Mouse (Mus musculus) 3134 (cell line): ENCODE results near the gene Cd200r1.
A peak's percentile ranks its signal among the peaks of the same experiment; 100 is the strongest.

Experiments used
- DNase-seq: peaks from one replicate; pipeline ENCODE4 v3.0.0-alpha.2; 2011; ENCODE audit warnings: low spot score; ENCODE audit not compliant: insufficient read length; ENCODE audit errors: extremely low read depth

Gene Cd200r1

GRCm38 (mm10) chr16:44765555-44766319, at the start of gene Cd200r1:
Gene Cd200r1, plus strand, starts transcription at chr16:44765736.
- no peak for DNase-seq

GRCm38 (mm10) chr16:44716305-44717140, 49.0 kb upstream of the Cd200r1 start:
- DNase-seq = no peak

DNA sequence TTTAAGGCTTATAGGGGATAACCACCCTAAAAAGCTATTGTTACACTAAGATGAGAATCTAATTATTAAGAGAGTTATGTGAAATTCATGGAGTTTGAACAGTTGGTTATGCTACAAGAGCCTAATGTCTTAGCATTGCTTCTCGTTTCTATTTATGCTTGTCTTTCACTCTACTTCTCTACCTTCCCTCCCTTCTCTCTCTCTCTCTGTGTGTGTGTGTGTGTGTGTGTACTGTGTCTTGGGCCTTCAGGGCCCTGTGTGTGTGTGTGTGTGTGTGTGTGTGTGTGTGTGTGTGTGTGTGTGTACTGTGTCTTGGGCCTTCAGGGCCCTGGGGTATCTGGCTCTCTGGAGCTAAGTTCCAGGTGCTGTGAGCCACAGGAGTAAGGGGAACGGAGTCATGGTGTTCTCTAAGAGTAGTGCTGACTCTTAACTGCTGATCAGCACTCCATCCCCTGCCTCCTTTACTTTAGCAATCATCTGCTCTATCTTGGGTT, 48.3 kb upstream of the Cd200r1 start:
- DNase-seq = no peak

GRCm38 (mm10) chr16:44717838-44718237, 47.7 kb upstream of the Cd200r1 start:
- no peak for DNase-seq

DNA sequence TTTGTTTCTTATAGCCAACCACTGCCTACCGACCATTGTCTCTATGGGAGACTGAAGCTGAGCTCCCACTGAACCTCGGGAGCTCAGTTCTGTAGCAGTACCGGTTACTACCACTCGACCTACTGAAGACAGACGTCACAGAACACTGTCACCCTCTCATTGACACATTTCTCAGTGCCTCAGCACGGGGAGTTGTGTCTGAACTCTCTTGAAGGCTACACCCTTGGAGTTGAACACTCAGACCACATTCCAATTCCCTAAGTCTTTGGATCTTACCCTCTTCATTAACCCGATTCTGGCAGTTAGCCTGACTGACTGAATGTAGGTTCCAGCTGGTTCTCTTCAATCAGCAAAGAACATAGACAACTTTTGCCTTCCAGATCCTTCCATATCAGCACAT, 46.2 kb upstream of the Cd200r1 start:
- DNase-seq = no peak

DNA sequence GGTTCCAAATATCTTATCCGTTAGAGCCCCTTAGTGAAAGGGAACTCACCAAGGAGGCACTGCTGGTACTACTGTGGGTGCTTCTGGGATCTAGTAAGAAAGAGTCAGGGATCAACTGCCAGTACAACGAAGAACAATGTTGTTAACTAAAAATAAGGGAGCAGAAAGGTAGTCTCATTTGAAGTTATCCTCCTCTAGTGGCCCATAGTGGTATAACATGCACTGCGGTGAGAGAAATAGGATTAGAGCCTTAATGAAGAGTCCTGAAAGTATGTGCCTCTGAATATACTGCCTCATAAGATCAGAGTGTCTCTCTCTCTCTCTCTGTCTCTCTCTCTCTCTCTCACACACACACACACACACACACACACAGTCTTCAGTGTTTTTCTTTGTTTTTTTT, 45.0 kb upstream of the Cd200r1 start:
- no peak for DNase-seq

DNA sequence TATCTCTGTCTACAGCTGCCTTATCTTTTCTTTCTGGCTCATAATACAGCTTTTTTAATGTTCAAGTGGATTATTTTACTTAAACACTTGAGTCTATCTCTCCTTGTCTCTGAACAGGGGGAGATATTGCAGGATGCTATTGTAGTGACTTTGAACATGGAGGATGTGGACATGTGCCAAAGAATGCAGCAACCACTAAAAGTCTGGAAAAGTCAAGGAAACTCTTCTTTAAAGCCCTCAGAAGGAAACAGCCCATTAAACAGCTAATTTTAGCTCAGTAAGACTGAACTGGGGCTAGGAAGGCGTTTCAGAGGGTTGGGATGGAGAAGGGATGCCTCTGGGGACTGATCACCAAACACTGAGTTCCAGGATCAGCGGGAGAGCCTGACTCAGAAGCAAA, 42.9 kb upstream of the Cd200r1 start:
- no peak for DNase-seq

DNA sequence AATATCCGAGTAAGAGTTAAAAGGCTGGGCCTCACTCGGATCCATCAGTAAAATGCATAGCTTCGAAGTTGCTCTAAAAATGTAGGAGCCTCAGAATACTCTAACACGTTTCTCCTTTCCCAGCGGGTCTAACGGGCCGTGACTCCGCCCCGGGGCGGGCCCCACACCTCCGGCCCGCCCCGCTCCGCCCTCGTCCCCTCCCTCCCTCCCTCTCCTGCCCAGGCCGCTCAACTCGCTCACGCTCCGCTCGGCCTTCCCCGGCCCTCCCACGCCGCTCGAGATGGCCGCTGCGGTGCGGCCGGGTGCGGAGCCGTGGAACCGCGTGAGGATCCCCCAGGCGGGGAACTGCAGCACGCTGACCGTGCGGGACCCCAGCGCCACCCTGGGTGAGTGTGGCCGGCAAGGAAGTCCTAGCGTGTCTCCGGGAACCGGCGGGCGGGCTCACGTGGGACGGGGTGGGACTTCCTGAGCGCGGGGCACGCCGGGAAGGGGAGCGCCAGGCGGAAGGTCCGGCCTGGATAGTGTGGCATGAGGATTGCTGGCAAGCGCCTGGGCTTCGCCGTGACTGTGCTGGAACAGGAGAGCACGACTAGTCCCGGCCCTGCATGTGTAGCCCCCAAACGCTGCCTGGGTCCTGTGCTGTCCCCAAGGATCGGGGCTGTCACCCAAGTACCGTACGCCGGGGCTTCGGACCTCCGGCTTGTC, 41.3 kb upstream of the Cd200r1 start, which contains the start of gene Nepro:
Nepro (plus strand) TSS at position 219 of the 705 bp plus-strand sequence.
- DNase-seq = peak; percentile 96

DNA sequence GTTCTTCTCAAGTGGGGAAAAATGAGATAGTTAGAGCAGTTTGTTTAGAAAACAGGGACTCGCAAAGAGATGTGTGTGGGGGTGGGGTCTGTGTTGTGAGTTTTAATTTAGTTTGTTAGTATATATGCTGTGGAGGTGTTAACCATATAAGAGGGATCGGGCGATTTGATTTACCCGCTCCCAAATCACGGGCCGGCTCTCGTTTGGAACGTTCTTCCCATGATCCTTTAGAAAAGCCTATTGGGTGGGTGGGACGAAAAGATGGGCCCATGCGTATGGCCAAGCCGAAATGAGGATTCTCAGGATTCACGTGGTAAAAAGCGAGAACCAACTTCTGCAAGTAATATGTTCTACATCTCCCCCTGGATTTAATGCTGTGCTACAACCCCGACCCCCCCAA, 40.7 kb upstream of the Cd200r1 start:
- no peak for DNase-seq

DNA sequence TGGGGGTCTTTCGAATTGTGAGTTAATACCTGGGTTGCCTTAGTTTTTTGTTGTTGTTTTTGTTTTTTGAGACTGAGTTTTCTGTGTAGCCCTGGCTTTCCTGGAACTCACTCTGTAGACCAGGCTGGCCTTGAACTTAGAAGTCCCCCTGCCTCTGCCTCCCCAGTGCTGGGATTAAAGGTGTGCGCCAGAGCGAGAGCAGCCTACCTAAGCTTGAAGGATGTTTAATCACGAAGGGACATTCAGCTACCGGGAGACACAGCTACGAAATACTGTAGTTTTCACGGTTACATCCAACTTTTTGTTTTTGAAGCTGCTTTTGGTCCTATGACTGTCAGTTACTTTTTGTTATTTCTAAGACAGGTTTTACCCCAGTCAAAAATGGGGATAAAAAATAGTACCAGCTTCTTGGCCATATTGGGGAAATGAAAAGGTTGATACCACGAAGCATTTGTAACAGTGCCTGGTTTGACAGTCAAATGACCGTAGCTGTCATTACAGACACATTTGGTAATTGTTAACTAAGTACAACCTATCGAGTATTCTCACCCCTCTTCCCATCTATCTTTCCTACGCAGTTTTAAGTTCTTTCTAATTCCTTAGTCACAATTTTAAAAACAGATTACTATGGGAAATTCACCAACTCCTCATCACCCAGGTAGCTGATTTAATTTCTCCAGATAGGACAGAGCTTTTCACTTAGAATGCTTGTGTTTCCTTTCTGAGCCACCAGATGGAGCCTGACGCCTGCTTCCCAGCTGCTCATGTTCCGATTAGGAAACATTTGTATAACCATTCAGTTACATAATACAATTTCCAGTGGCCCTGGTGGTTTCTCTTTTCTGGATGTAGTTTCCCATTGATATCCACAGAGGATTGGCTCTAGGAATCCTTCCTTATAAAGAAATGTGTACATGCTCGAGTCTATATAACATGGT, 40.0 kb upstream of the Cd200r1 start:
- peak; percentile 55 for DNase-seq

DNA sequence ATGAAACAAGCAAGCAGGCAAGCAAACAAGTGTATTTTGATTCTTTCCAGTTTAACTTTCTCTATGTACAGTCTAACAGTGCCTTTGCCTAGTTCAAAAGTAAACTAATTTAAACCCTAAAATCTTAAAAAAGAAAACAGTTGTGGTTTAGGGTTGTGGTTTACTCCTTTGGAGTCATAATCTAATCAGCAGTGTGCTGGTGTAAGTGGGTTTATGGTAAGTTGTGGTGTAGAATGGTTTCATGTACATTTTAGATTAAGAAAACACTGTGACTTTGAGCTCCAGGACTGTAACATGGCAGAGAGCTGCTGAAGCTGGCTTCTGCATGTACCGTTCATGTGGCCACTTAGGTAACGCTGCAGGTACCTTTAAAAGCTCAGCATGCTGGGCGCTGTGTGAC, 38.0 kb upstream of the Cd200r1 start:
- DNase-seq = no peak

GRCm38 (mm10) chr16:44734059-44734458, 31.5 kb upstream of the Cd200r1 start:
- DNase-seq = no peak

- DNase-seq = no peak
Measured at GRCm38 (mm10) chr16:44735676-44736075, 29.9 kb upstream of the Cd200r1 start.

GRCm38 (mm10) chr16:44736118-44736517, 29.4 kb upstream of the Cd200r1 start:
- DNase-seq = no peak

DNA sequence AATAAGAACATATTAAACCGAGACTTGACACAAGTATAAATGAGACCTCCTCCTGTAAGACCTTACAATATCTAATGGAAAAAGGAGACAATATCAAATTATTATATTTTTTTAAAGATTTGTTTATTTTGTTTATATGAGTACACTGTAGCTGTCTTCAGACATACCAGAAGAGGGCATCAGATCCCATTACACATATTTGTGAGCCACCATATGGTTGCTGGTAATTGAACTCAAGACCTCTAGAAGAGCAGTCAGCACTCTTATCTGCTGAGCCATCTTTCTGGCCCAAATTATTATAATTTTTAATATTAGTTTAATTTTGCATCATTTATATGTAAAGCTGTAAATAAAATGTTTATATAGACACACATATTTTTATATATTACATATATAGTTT, 22.8 kb upstream of the Cd200r1 start:
- DNase-seq = no peak

DNA sequence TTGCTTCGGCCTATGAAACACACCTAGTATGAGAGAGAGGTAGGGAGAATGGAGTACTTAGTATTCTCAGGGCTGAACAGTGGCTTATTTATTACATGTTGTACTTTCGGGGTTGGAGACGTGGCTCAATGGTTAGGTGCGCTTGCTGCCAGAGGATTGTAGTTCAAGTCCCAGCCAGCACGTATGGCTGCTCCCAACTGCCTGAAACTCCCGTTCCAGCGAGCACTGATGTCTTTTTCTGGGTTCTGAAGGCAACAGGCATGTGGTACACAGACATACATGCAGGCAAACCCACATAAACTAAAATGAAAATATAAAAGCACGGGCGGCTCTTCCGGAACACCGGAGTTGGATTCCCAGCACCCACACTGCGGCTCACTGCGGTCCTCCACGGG, 20.1 kb upstream of the Cd200r1 start:
- DNase-seq = no peak

- DNase-seq = peak; percentile 91
Measured at GRCm38 (mm10) chr16:44745866-44746562, 19.5 kb upstream of the Cd200r1 start, which contains the start of gene Gtpbp8. Gene Gtpbp8, minus strand, starts transcription at chr16:44746363.

GRCm38 (mm10) chr16:44748007-44748406, 17.5 kb upstream of the Cd200r1 start:
- DNase-seq = no peak

GRCm38 (mm10) chr16:44757700-44758099, 7.8 kb upstream of the Cd200r1 start:
- DNase-seq = no peak
